Mouse (Mus musculus) lung, adult 2 months (tissue): Measurements from ENCODE around the gene Mrtfa.

Experiments
- CTCF ChIP-seq: fragments of 200-500 bp; IDR thresholded peaks from 2 replicates; pipeline ENCODE4 v1.5.1; 2011; ENCODE audit warnings: mild to moderate bottlenecking, low read length, control low read depth; ENCODE audit not compliant: insufficient read depth
- POLR2A ChIP-seq: fragments of 200-500 bp; IDR thresholded peaks from 2 replicates; pipeline ENCODE4 v1.6.1; 2011; ENCODE audit warnings: low read depth, mild to moderate bottlenecking, control low read depth, low read length, borderline replicate concordance; ENCODE audit errors: extremely low read depth

GRCm38 (mm10) chr15:81216906-81217653 is 26.5 kb upstream of the Mrtfa start:
- TF ChIP-seq POLR2A (no peak), CTCF (no peak)
